In genomic region chr10:128185959-128186358, GRCm38 (mm10) we compare ENCODE assay signal across 8 mouse cellular contexts. TPM values are rescaled to one million over a fixed set of nuclear protein-coding genes. Genes with fewer than 3 reads are reported as not detected.
DNase-seq lines count a peak whose midpoint lies in the region; ATAC-seq lines count a peak whose summit lies in the region.

No protein-coding gene starts in this region.

- ATAC-seq in frontal cortex, adult (ENCODE audit: low TSS enrichment) = no peak; the same call in 1 of the 2 replicates
- ATAC-seq in intestine, embryonic 15.5 days = peak; percentile 73
- peak; percentile 40; the same call in 1 of the 2 replicates for ATAC-seq in midbrain, embryonic 13.5 days

- no peak overlapping the region for H3K9ac ChIP-seq in intestine, embryonic 15.5 days
- no peak overlapping the region for H3K9ac ChIP-seq in midbrain, embryonic 13.5 days (replicated peaks)

- H3K9me3 ChIP-seq in intestine, embryonic 15.5 days = no peaks in the 10 kb centered on the region
- no peaks in the 10 kb centered on the region for H3K9me3 ChIP-seq in midbrain, embryonic 13.5 days

- DNase-seq in frontal cortex, postnatal 10 days (ENCODE audit: low spot score in 2 of 2) = peak; percentile 34 to 58
- peak; percentile 83 for DNase-seq in cerebellum, adult 9-10 months
- peak; percentile 82 for DNase-seq in gastrocnemius, postnatal 10 days
- peak; percentile 65 to 80 for DNase-seq in left cerebral cortex, postnatal 14 days (ENCODE audit: low spot score in 2 of 2)
- DNase-seq in spleen, postnatal 14 days (ENCODE audit: low spot score in 2 of 2) = peak; percentile 66 to 82

- intact Hi-C loops in left cerebral cortex, postnatal 14 days (cut with DNase I) = loop anchor here (2.0 to 10.0 kb wide), 3 partner anchors 45 to 231 kb away; partner anchors contain the start of gene Baz2a

- no peaks in the 10 kb centered on the region for H3K36me3 ChIP-seq in intestine, embryonic 15.5 days
- H3K36me3 ChIP-seq in midbrain, embryonic 13.5 days = no peaks in the 10 kb centered on the region

- no peak overlapping the region for H3K4me2 ChIP-seq in intestine, embryonic 15.5 days (replicated peaks)
- H3K4me2 ChIP-seq in midbrain, embryonic 13.5 days (replicated peaks) = no peak overlapping the region

- no peak overlapping the region for H3K27ac ChIP-seq in intestine, embryonic 15.5 days
- no peak overlapping the region for H3K27ac ChIP-seq in midbrain, embryonic 13.5 days

- H3K4me1 ChIP-seq in intestine, embryonic 15.5 days (replicated peaks) = no peaks in the 10 kb centered on the region
- 0 out of 2 replicates have a peak, but pooled peaks cover 3% of the 10 kb centered on the region for H3K4me1 ChIP-seq in midbrain, embryonic 13.5 days (replicated peaks)

- WGBS in intestine, embryonic 15.5 days = 45% methylated on average over 2 of the region's 2 CpGs
- 69% methylated on average over 2 of the region's 2 CpGs for WGBS in midbrain, embryonic 13.5 days

- no peak overlapping the region for H3K4me3 ChIP-seq in intestine, embryonic 15.5 days (replicated peaks)
- H3K4me3 ChIP-seq in midbrain, embryonic 13.5 days (replicated peaks) = no peak overlapping the region

- H3K27me3 ChIP-seq in intestine, embryonic 15.5 days (replicated peaks) = no peaks in the 10 kb centered on the region
- H3K27me3 ChIP-seq in midbrain, embryonic 13.5 days = no peaks in the 10 kb centered on the region; the same call in 1 of the 2 replicates

RNA-seq across cellular contexts. Expression of gene Rbms2, which starts 5.9 kb away (rescaled TPM):
- total RNA-seq in gastrocnemius, postnatal 10 days (2021) = 10 to 100 TPM; 64.2 to 65.3 TPM
- polyA plus RNA-seq in intestine, embryonic 15.5 days (2015; fragmentation: Nextera tagmentation; extraction: Ambion mirVana) = 24.8 and 27.0 TPM in 2 replicates
- 10 to 100 TPM in 1 of 2 experiments, 1 to 10 TPM in 1; 9.2 to 10.8 TPM for total RNA-seq in left cerebral cortex, postnatal 14 days (2021)
- 9.8 and 10.9 TPM in 2 replicates for polyA plus RNA-seq in midbrain, embryonic 13.5 days (2015; fragmentation: Nextera tagmentation; extraction: Ambion mirVana)

RNA-seq across cellular contexts. Expression of gene Gls2, which starts 8.3 kb away (rescaled TPM):
- total RNA-seq in gastrocnemius, postnatal 10 days (2021) = 1 to 10 TPM; 1.1 to 1.4 TPM
- polyA plus RNA-seq in intestine, embryonic 15.5 days (2015; fragmentation: Nextera tagmentation; extraction: Ambion mirVana) = 1.8 and 3.3 TPM in 2 replicates
- total RNA-seq in left cerebral cortex, postnatal 14 days (2021) = 10 to 100 TPM; 21.3 to 22.6 TPM
- polyA plus RNA-seq in midbrain, embryonic 13.5 days (2015; fragmentation: Nextera tagmentation; extraction: Ambion mirVana) = 1.1 and 1.4 TPM in 2 replicates

RNA-seq across cellular contexts. Expression of gene Spryd4, which starts 25.6 kb away (rescaled TPM):
- total RNA-seq in gastrocnemius, postnatal 10 days (2021) = 10 to 100 TPM; 36.9 to 37.7 TPM
- 34.8 and 35.9 TPM in 2 replicates for polyA plus RNA-seq in intestine, embryonic 15.5 days (2015; fragmentation: Nextera tagmentation; extraction: Ambion mirVana)
- 10 to 100 TPM; 10.7 to 11.3 TPM for total RNA-seq in left cerebral cortex, postnatal 14 days (2021)
- 19.6 and 21.2 TPM in 2 replicates for polyA plus RNA-seq in midbrain, embryonic 13.5 days (2015; fragmentation: Nextera tagmentation; extraction: Ambion mirVana)

RNA-seq across cellular contexts. Expression of gene Mip, which starts 39.7 kb away (rescaled TPM):
- not detected for total RNA-seq in gastrocnemius, postnatal 10 days (2021)
- 0.19 TPM in 1 of 2 replicates, not detected in the other for polyA plus RNA-seq in intestine, embryonic 15.5 days (2015; fragmentation: Nextera tagmentation; extraction: Ambion mirVana)
- total RNA-seq in left cerebral cortex, postnatal 14 days (2021) = not detected
- polyA plus RNA-seq in midbrain, embryonic 13.5 days (2015; fragmentation: Nextera tagmentation; extraction: Ambion mirVana) = 0.16 and 0.32 TPM in 2 replicates

RNA-seq across cellular contexts. Expression of gene Timeless, which starts 45.9 kb away (rescaled TPM):
- total RNA-seq in gastrocnemius, postnatal 10 days (2021) = 1 to 10 TPM; 7.5 to 8.8 TPM
- 40.8 and 41.3 TPM in 2 replicates for polyA plus RNA-seq in intestine, embryonic 15.5 days (2015; fragmentation: Nextera tagmentation; extraction: Ambion mirVana)
- 1 to 10 TPM; 7.2 to 9.9 TPM for total RNA-seq in left cerebral cortex, postnatal 14 days (2021)
- polyA plus RNA-seq in midbrain, embryonic 13.5 days (2015; fragmentation: Nextera tagmentation; extraction: Ambion mirVana) = 27.7 and 28.6 TPM in 2 replicates

Comparison
In these comparisons a context has a peak if more than half of its experiments do, and no peak if none do; other contexts are left out.
1. RNA of gene Rbms2, which starts 5.9 kb away (total RNA-seq): 64.2 to 65.3 TPM in gastrocnemius, postnatal 10 days; 9.2 to 10.8 TPM in left cerebral cortex, postnatal 14 days; every median in the first group is over 4 times any median in the second.
2. RNA of gene Gls2, which starts 8.3 kb away (total RNA-seq): 21.3 to 22.6 TPM in left cerebral cortex, postnatal 14 days; 1.1 to 1.4 TPM in gastrocnemius, postnatal 10 days; every median in the first group is over 4 times any median in the second.
3. Peak in every context shown above with its lines, with median percentiles within 50 percentile points of each other: DNase-seq.